Mouse (Mus musculus) limb, embryonic 11.5 days (tissue): ENCODE measurements around the gene Npl. TPM values are rescaled to one million over a fixed set of nuclear protein-coding genes. Genes with fewer than 3 reads are reported as not detected.
"Not testable (repeated sequence)": the region's sequence is repeated elsewhere in the genome, so short reads cannot be mapped to it uniquely, and the experiment has no call there.

Experiments used
- ATAC-seq: fragments of 200-750 bp; cut with Nextera tagmentation; 2 replicates; pipeline ENCODE4 v1.8.0; 2017; ENCODE audit warnings: low read depth; ENCODE audit not compliant: insufficient number of reproducible peaks, low FRiP score, low TSS enrichment
- DNase-seq: peaks from one replicate; pipeline ENCODE4 v3.0.0-alpha.2; 2015; ENCODE audit warnings: low spot score
- H3K27ac ChIP-seq: fragments of 300-500 bp; sonication (generic); replicated peaks from 2 replicates; pipeline ENCODE4 v1.5.1; 2014; ENCODE audit warnings: low read depth, mild to moderate bottlenecking, low read length
- H3K27me3 ChIP-seq: fragments of 300-500 bp; sonication (generic); 2 replicates; pipeline ENCODE4 v1.6.1; 2014; ENCODE audit warnings: mild to moderate bottlenecking, low read length, mixed read lengths; ENCODE audit not compliant: control insufficient read depth, insufficient read depth
- H3K36me3 ChIP-seq: fragments of 300-500 bp; sonication (generic); 2 replicates; pipeline ENCODE4 v1.6.1; 2014; ENCODE audit warnings: mild to moderate bottlenecking, low read length, moderate library complexity, mixed read lengths; ENCODE audit not compliant: control insufficient read depth, insufficient read depth
- H3K4me1 ChIP-seq: fragments of 300-500 bp; sonication (generic); 2 replicates; pipeline ENCODE4 v1.6.1; 2014; ENCODE audit warnings: low read length, mixed read lengths; ENCODE audit not compliant: control insufficient read depth, insufficient read depth
- H3K4me2 ChIP-seq: fragments of 300-500 bp; sonication (generic); 2 replicates; pipeline ENCODE4 v1.6.1; 2014; ENCODE audit warnings: low read depth, mild to moderate bottlenecking, moderate library complexity; ENCODE audit not compliant: severe bottlenecking
- H3K4me3 ChIP-seq: fragments of 300-500 bp; sonication (generic); 2 replicates; pipeline ENCODE4 v1.5.1; 2014; ENCODE audit warnings: low read depth, low read length
- H3K9ac ChIP-seq: fragments of 300-500 bp; sonication (generic); 2 replicates; pipeline ENCODE4 v1.6.1; 2014; ENCODE audit warnings: mild to moderate bottlenecking, low read length
- H3K9me3 ChIP-seq: fragments of 300-500 bp; sonication (generic); 2 replicates; pipeline ENCODE4 v1.6.1; 2016; ENCODE audit warnings: low read length; ENCODE audit not compliant: control insufficient read depth
- WGBS: fragments of 180-500 bp; shearing (Covaris S2); extraction: QIAGEN DNeasy Blood & Tissue Kit; methylation state at CpG from one replicate; pipeline ENCODE4 v1.1.7; 2014; 5-methylcytosine and 5-hydroxymethylcytosine counted together
- polyA plus RNA-seq: library from polyadenylated mRNA; unstranded; fragments of >200 nt; fragmentation: Nextera tagmentation; extraction: Ambion mirVana; gene quantifications from 2 replicates; pipeline ENCODE4 v1.2.1, GENCODE M21; 2014

The Npl gene
- polyA plus RNA-seq, 1 experiment from 2014 or later: 5.1 TPM

GRCm38 (mm10) chr1:153489540-153489939 lies 60.3 kb downstream of the Npl start:
- ATAC-seq: no peak
- Histone ChIP-seq H3K36me3 (no peaks in the 10 kb centered on the region), H3K4me3 (no peak overlapping the region), H3K4me2 (no peak overlapping the region), H3K27ac (no peak overlapping the region), H3K4me1 (peaks cover 5% of the 10 kb centered on the region; the same call in 1 of the 2 replicates), H3K9ac (no peak overlapping the region), H3K9me3 (no peaks in the 10 kb centered on the region), H3K27me3 (no peaks in the 10 kb centered on the region)
- WGBS: 63% methylated on average over 2 of the region's 2 CpGs
- DNase-seq: no peak

- DNase-seq: no peak
- Histone ChIP-seq H3K4me3 (no peak overlapping the region), H3K9me3 (no peaks in the 10 kb centered on the region), H3K27me3 (no peaks in the 10 kb centered on the region), H3K27ac (no peak overlapping the region), H3K9ac (no peak overlapping the region), H3K36me3 (no peaks in the 10 kb centered on the region), H3K4me1 (peaks cover 6% of the 10 kb centered on the region; the same call in 1 of the 2 replicates), H3K4me2 (no peak overlapping the region)
- 60% methylated on average over 7 of the region's 7 CpGs for WGBS
- ATAC-seq: no peak
Observed at GRCm38 (mm10) chr1:153489132-153489531, 60.7 kb downstream of the Npl start.

GRCm38 (mm10) chr1:153487500-153487879 lies 62.4 kb downstream of the Npl start, which contains the start of gene Dhx9:
Gene Dhx9, minus strand, starts transcription at chr1:153487660.
- peak within 1 kb of the TSS; percentile 99 for H3K9ac ChIP-seq
- no peaks in the 10 kb centered on the region for H3K9me3 ChIP-seq
- H3K36me3 ChIP-seq: peaks cover 4% of the 10 kb centered on the region; the same call in 1 of the 2 replicates
- DNase-seq (peak; percentile 99), ATAC-seq (peak; percentile 90)
- H3K4me3 ChIP-seq: peak within 1 kb of the TSS; percentile 100
- under 1% methylated on average over 35 of the region's 35 CpGs for WGBS
- H3K4me1 ChIP-seq: peaks cover 6% of the 10 kb centered on the region; the same call in 1 of the 2 replicates
- H3K4me2 ChIP-seq: peak within 1 kb of the TSS; percentile 83
- H3K27ac ChIP-seq: peak within 1 kb of the TSS; percentile 86
- H3K27me3 ChIP-seq: no peaks in the 10 kb centered on the region

- Histone ChIP-seq H3K4me2 (peak overlapping the region; percentile 83), H3K36me3 (peaks cover 4% of the 10 kb centered on the region; the same call in 1 of the 2 replicates), H3K9ac (peak overlapping the region; percentile 99), H3K4me3 (peak overlapping the region; percentile 100), H3K27ac (peak overlapping the region; percentile 86), H3K4me1 (peaks cover 6% of the 10 kb centered on the region; the same call in 1 of the 2 replicates), H3K9me3 (no peaks in the 10 kb centered on the region), H3K27me3 (no peaks in the 10 kb centered on the region)
- DNase-seq: peak; percentile 71
- peak; percentile 79 for ATAC-seq
- 1% methylated on average over 64 of the region's 64 CpGs for WGBS
Observed at GRCm38 (mm10) chr1:153486767-153487499, 62.9 kb downstream of the Npl start.

- not testable (repeated sequence) for H3K27me3 ChIP-seq, H3K9me3 ChIP-seq, DNase-seq, H3K36me3 ChIP-seq, H3K27ac ChIP-seq, H3K4me1 ChIP-seq, ATAC-seq
- peak overlapping the region; percentile 100 for H3K4me3 ChIP-seq
- H3K9ac ChIP-seq: peak overlapping the region; percentile 99
- 9% methylated on average over 6 of the region's 6 CpGs for WGBS
- peak overlapping the region; percentile 83 for H3K4me2 ChIP-seq
Observed at GRCm38 (mm10) chr1:153486120-153486519, 63.7 kb downstream of the Npl start.

- no peak for DNase-seq
- no peaks in the 10 kb centered on the region for H3K9me3 ChIP-seq
- peaks cover 6% of the 10 kb centered on the region; the same call in 1 of the 2 replicates for H3K4me1 ChIP-seq
- peaks cover 7% of the 10 kb centered on the region; the same call in 1 of the 2 replicates for H3K36me3 ChIP-seq
- H3K4me3 ChIP-seq: peak overlapping the region; percentile 100
- H3K27me3 ChIP-seq: no peaks in the 10 kb centered on the region
- 76% methylated on average over 2 of the region's 2 CpGs for WGBS
- no peak overlapping the region for H3K27ac ChIP-seq
- peak overlapping the region; percentile 83 for H3K4me2 ChIP-seq
- ATAC-seq: no peak
- no peak overlapping the region; the same call in 1 of the 2 replicates for H3K9ac ChIP-seq
Observed at GRCm38 (mm10) chr1:153485201-153485796, 64.5 kb downstream of the Npl start.

GRCm38 (mm10) chr1:153481025-153481412 lies 68.8 kb downstream of the Npl start:
- Histone ChIP-seq H3K9ac (no peak overlapping the region), H3K27ac (no peak overlapping the region), H3K4me1 (peaks cover 6% of the 10 kb centered on the region; the same call in 1 of the 2 replicates), H3K4me3 (no peak overlapping the region), H3K36me3 (peaks cover 25% of the 10 kb centered on the region), H3K4me2 (no peak overlapping the region), H3K27me3 (no peaks in the 10 kb centered on the region), H3K9me3 (no peaks in the 10 kb centered on the region)
- 75% methylated on average over 1 of the region's 1 CpGs for WGBS
- ATAC-seq (no peak), DNase-seq (no peak)

GRCm38 (mm10) chr1:153480386-153481024 lies 69.3 kb downstream of the Npl start:
- Histone ChIP-seq H3K27ac (no peak overlapping the region), H3K27me3 (no peaks in the 10 kb centered on the region), H3K4me3 (no peak overlapping the region), H3K36me3 (peaks cover 25% of the 10 kb centered on the region), H3K4me1 (peaks cover 6% of the 10 kb centered on the region; the same call in 1 of the 2 replicates), H3K9ac (no peak overlapping the region), H3K4me2 (no peak overlapping the region), H3K9me3 (no peaks in the 10 kb centered on the region)
- DNase-seq (peak; percentile 85), ATAC-seq (peak; percentile 50; the same call in 1 of the 2 replicates)
- 68% methylated on average over 1 of the region's 1 CpGs for WGBS
